Mouse (Mus musculus): ENCODE results near the gene Pold2. TPM values are rescaled to one million over a fixed set of nuclear protein-coding genes. Genes with fewer than 3 reads are reported as not detected.

Pold2 gene
- total RNA-seq, 4 experiments from 2014 or later: 39.6 to 67.0 (median 51.5) TPM

Other genes starting within 250 kb of the Pold2 start
- 100 to 1,000 TPM; 102 to 222 (median 154) TPM for gene Mrps24, start 162.6 kb downstream of the Pold2 start, total RNA-seq (2022)
- gene Urgcp, start 115.9 kb downstream of the Pold2 start, total RNA-seq (2022): 10 to 100 TPM; 63.6 to 83.8 (median 65.6) TPM
- 10 to 100 TPM; 70.7 to 98.8 (median 74.0) TPM for gene Dbnl, start 89.8 kb downstream of the Pold2 start, total RNA-seq (2022)
- gene Pgam2, start 74.6 kb downstream of the Pold2 start, total RNA-seq (2022): not detected
- gene Polm, start 40.3 kb downstream of the Pold2 start, total RNA-seq (2022): 10 to 100 TPM in 2 of 4 experiments, 1 to 10 TPM in 2; 8.0 to 14.7 (median 11.5) TPM
- gene Aebp1, start 16.3 kb downstream of the Pold2 start, total RNA-seq (2022): 100 to 1,000 TPM; 443 to 768 (median 514) TPM
- gene Myl7, start 20.5 kb upstream of the Pold2 start, total RNA-seq (2022): under 1 TPM in 1 of 4 experiments, not detected in 3; 0.73 TPM
- gene Gck, start 71.8 kb upstream of the Pold2 start, total RNA-seq (2022): 1 to 10 TPM; 2.8 to 5.4 (median 4.0) TPM
- gene Ykt6, start 77.4 kb upstream of the Pold2 start, total RNA-seq (2022): 10 to 100 TPM; 73.5 to 98.2 (median 85.7) TPM
- gene Camk2b, start 188.1 kb upstream of the Pold2 start, total RNA-seq (2022): 10 to 100 TPM; 13.2 to 25.8 (median 20.0) TPM